Mouse (Mus musculus): ENCODE results near the gene Scly.

Scly gene

DNA sequence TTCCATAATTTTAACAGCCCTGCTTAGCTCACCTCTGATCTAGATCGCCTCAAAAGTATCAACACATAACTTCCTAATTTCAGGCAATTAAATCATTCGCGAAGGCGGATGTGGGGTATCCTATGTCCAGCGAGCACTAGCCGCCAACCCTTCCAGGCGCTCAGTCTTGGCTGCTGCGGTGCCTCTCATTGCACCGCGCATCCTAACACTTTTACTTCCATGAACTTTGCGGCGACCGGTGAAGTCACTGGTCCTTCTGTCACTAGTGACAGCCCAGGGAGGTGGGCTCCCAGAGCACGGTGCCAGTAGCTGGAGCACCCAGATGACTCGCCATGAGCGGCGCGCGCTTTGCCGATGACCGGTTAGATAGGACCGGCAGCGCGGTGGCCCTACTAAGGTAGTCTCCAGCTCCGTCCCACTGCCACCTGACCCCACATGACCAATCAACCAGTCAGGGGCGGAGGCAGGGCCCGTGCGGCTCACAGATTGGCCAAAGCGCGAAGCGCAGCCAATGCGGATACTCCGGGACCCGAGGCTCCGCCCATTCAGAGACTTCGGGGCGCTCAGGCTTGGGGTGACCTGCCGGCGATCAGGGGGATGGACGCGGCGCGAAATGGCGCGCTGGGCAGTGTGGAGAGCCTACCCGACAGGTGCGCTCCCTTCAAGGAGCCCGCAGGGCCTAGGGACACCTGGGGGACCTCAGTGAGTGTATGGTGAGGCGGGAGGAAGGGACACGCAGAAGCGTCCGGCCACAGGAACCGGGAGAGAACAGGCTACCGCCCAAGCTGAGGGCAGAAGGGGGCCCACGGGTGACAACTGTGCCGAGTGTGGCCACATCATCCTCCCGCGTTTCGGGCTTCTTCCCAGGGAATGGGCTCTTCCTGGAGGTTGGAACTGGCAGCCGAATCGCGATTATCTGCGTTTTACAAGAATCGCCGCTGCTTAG is at the start of gene Scly:
Gene Scly, plus strand, starts transcription at position 540 of the 946 bp plus-strand sequence.
- peak; percentile 57; the same call in 1 of the 2 replicates for TF ChIP-seq GATA4 (IDR thresholded peaks at IDR 0.05; ENCODE audit: insufficient replicate concordance, low read length)

GRCm38 (mm10) chr1:91248970-91249369 is 49.2 kb upstream of the Scly start:
- no peak for TF ChIP-seq GATA4 (IDR thresholded peaks at IDR 0.05; ENCODE audit: insufficient replicate concordance, low read length)

GRCm38 (mm10) chr1:91249564-91250414 is 48.3 kb upstream of the Scly start, which contains the start of gene Ube2f:
TSS of gene Ube2f (plus strand) at chr1:91250304.
- peak; percentile 59; the same call in 1 of the 2 replicates for TF ChIP-seq GATA4 (IDR thresholded peaks at IDR 0.05; ENCODE audit: insufficient replicate concordance, low read length)

DNA sequence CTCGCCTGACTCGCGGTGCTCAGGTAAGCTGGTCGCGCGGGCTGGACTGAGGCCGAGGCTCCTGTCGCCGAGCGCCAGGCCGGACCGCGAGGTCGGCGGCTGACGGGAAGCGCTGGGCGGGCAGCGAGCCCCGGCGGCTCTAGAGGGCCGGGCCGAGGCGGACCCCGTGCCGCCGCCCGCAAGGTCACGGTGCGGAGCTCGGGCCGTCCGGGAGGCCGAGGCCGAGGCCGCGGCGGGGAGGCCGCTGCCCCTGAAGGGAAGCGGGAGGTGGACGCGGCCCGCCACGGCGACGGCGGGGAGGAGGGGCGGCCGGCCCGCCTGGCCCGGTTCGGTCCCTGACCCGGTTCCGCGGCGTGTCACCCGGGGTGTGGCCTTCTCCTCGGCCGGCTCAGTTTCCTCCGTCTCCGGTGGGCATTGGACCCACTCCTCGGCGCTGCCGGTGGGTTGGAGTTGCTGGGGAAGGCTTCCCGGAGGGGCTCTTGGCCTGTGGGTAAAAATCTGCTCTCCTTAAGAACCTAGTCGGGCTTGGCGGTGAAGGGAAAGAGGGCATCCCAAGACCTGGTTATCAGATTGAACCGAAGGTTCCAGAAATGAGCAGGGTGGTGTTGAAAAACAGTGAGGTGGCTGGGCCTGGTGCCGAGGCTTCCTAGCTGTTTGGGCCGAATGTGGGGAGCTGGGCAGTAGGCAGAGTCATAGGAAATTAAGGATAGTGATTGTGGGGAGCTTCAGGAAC is 47.6 kb upstream of the Scly start:
- no peak for TF ChIP-seq GATA4 (IDR thresholded peaks at IDR 0.05; ENCODE audit: insufficient replicate concordance, low read length)

DNA sequence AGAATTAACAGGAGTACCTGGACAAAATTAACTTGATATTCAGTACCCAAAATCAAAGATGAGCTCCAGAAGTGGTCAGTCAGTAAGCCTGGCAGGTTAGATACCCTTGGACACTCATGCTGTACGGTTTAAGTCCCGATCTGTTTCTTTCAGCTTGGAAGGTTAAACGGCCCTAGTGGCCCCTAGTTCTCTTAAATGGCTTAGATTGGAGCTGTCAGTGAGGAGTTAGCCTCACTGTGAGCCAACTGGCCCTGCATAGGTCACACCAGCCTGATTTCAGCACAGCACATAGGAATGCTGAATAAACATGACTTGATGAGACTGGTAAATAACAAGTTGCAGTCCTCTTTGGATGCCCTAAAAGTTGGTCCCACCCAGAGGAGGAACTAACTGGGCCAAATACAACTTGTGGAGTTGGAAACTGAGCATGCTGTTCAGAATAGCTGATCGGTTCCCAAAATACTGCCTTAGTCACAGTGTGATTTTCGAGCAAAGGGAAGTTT is 46.9 kb upstream of the Scly start:
- no peak for TF ChIP-seq GATA4 (IDR thresholded peaks at IDR 0.05; ENCODE audit: insufficient replicate concordance, low read length)

DNA sequence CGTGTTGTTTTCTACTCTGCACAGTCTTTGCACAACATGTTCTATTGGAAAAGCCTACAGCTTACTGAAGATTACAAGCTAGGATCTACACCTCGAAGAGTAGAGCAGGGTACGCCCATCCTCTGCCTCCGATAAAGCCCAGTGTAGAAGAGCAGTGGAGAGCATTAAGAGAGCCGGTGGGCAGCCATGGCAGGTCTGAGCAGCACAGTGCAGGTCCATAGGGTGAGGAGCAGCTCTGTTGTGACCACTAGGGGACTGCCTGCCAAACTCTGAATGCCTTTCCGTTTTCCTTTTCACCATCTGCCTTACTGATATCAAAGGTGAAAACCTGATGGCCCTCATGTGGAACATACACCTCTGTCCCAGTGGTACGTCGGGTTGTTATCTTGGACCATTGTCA is 46.2 kb upstream of the Scly start:
- no peak for TF ChIP-seq GATA4 (IDR thresholded peaks at IDR 0.05; ENCODE audit: insufficient replicate concordance, low read length)

GRCm38 (mm10) chr1:91257918-91258317 is 40.2 kb upstream of the Scly start:
- no peak for TF ChIP-seq GATA4 (IDR thresholded peaks at IDR 0.05; ENCODE audit: insufficient replicate concordance, low read length)

- TF ChIP-seq GATA4 (IDR thresholded peaks at IDR 0.05; ENCODE audit: insufficient replicate concordance, low read length): no peak
Observed at GRCm38 (mm10) chr1:91259794-91260193, 38.3 kb upstream of the Scly start.

DNA sequence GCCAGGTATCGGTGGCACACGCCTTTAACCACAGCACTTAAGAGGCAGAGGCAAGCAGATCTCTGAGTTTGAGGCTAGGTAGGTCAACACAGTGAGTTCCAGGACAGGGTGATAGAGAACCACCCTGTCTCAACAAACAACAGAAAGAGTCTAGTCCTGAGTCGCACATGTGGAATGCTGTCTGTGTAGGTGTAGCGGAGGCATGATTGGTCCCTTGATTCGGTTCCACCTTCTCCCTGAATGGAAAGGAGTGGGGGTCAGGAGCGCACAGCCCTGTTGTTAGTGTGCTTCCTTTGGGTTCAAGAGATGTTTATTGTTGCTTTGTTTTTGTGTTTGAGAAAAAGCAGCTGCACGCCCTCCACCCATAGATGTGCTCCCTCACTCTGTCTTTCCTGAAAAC is 35.6 kb upstream of the Scly start:
- TF ChIP-seq GATA4 (IDR thresholded peaks at IDR 0.05; ENCODE audit: insufficient replicate concordance, low read length): no peak

- no peak for TF ChIP-seq GATA4 (IDR thresholded peaks at IDR 0.05; ENCODE audit: insufficient replicate concordance, low read length)
Observed at GRCm38 (mm10) chr1:91272260-91272659, 25.9 kb upstream of the Scly start.

GRCm38 (mm10) chr1:91276581-91276980 is 21.6 kb upstream of the Scly start:
- no peak for TF ChIP-seq GATA4 (IDR thresholded peaks at IDR 0.05; ENCODE audit: insufficient replicate concordance, low read length)

DNA sequence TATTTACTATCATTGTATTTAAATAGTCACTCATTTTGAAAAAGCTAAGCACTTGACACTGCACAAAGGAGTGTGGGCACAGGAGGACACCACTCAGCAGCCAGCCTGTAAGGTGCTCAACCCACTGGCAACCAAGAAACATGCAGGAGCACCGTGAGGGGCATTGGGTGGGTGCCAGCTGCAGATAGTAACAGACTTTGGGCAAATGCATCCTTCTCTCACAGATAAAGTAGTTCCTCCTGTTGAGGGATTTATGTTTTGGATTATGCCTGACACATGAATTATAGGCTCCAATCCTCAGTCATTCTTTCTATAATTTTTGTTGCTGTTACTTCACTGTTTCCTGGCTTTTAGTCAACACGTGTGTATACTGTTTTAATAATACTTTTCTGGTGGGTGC is 20.7 kb upstream of the Scly start:
- no peak for TF ChIP-seq GATA4 (IDR thresholded peaks at IDR 0.05; ENCODE audit: insufficient replicate concordance, low read length)

DNA sequence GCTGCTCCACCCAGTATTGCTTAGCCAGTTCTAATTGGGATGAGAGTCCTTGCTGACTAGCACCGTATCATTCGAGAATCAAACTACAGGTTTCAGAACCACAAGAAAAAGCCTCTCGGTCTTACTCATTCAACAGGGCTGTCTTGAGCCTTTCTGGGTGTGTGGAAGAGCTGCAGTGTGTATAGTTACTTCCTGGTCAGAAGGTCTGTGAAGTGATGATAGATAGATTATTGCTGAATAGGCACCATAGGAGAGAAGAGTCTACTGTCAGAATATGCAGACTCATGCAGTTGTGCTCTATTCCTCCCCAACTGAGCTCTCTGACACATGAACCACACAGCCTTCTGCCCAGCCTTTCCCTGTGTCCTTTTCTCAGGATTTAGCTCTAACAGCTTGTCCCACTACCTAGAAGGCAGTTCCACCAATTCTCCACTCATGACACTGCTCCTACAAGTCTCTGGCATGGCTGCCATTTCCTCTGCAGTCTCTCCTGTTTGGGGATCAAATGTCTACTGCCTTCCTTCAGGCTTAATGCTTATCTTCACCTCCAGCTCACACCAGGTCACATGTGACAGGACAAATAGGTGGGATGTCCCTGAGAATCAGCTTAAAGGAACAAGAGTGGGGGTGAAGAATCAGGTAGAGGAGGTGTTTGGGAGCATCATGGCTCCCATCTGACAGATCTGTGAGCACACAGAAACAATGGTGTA is 19.6 kb upstream of the Scly start:
- TF ChIP-seq GATA4 (IDR thresholded peaks at IDR 0.05; ENCODE audit: insufficient replicate concordance, low read length): no peak

GRCm38 (mm10) chr1:91279126-91279525 is 19.0 kb upstream of the Scly start:
- no peak for TF ChIP-seq GATA4 (IDR thresholded peaks at IDR 0.05; ENCODE audit: insufficient replicate concordance, low read length)
